Mouse (Mus musculus): ENCODE data around the gene Tsr2. TPM values are rescaled to one million over a fixed set of nuclear protein-coding genes. Genes with fewer than 3 reads are reported as not detected.

Tsr2 gene
- polyA plus RNA-seq, 1 experiment = 60.0 TPM

GRCm38 (mm10) chrX:151076941-151077485 is 19.3 kb downstream of the Tsr2 start:
- no peak overlapping the region for H3K4me3 ChIP-seq (ENCODE audit: insufficient read depth, low read length)
- no peak overlapping the region for H3K27ac ChIP-seq (ENCODE audit: insufficient read depth, low read length)
- H3K4me1 ChIP-seq (ENCODE audit: control insufficient read depth, insufficient read depth, low read length) = no peaks in the 10 kb centered on the region
- no peak for TF ChIP-seq CTCF (IDR thresholded peaks at IDR 0.05; ENCODE audit: extremely low read depth, insufficient read depth, low read length)
- no peak for TF ChIP-seq POLR2A (IDR thresholded peaks at IDR 0.05; ENCODE audit: extremely low read depth, insufficient read depth, low read length)

- no peak overlapping the region for H3K4me3 ChIP-seq (ENCODE audit: insufficient read depth, low read length)
- TF ChIP-seq POLR2A (IDR thresholded peaks at IDR 0.05; ENCODE audit: extremely low read depth, insufficient read depth, low read length) (no peak), CTCF (IDR thresholded peaks at IDR 0.05; ENCODE audit: extremely low read depth, insufficient read depth, low read length) (no peak)
- H3K4me1 ChIP-seq (ENCODE audit: control insufficient read depth, insufficient read depth, low read length) = no peaks in the 10 kb centered on the region
- no peak overlapping the region for H3K27ac ChIP-seq (ENCODE audit: insufficient read depth, low read length)
These were observed 20.3 kb downstream of the Tsr2 start for GRCm38 (mm10) chrX:151076007-151076406.

GRCm38 (mm10) chrX:151067876-151068275 is 28.5 kb downstream of the Tsr2 start:
- H3K4me1 ChIP-seq (ENCODE audit: control insufficient read depth, insufficient read depth, low read length) = no peaks in the 10 kb centered on the region
- TF ChIP-seq POLR2A (IDR thresholded peaks at IDR 0.05; ENCODE audit: extremely low read depth, insufficient read depth, low read length) (no peak), CTCF (IDR thresholded peaks at IDR 0.05; ENCODE audit: extremely low read depth, insufficient read depth, low read length) (no peak)
- H3K4me3 ChIP-seq (ENCODE audit: insufficient read depth, low read length) = no peak overlapping the region
- no peak overlapping the region for H3K27ac ChIP-seq (ENCODE audit: insufficient read depth, low read length)

GRCm38 (mm10) chrX:151066071-151066666 is 30.2 kb downstream of the Tsr2 start:
- Histone ChIP-seq H3K27ac (ENCODE audit: insufficient read depth, low read length) (no peak overlapping the region), H3K4me1 (ENCODE audit: control insufficient read depth, insufficient read depth, low read length) (peaks cover 1% of the 10 kb centered on the region; the same call in 1 of the 2 replicates), H3K4me3 (ENCODE audit: insufficient read depth, low read length) (no peak overlapping the region)
- TF ChIP-seq POLR2A (IDR thresholded peaks at IDR 0.05; ENCODE audit: extremely low read depth, insufficient read depth, low read length) = no peak
- no peak for TF ChIP-seq CTCF (IDR thresholded peaks at IDR 0.05; ENCODE audit: extremely low read depth, insufficient read depth, low read length)

- TF ChIP-seq CTCF (IDR thresholded peaks at IDR 0.05; ENCODE audit: extremely low read depth, insufficient read depth, low read length) (no peak), POLR2A (IDR thresholded peaks at IDR 0.05; ENCODE audit: extremely low read depth, insufficient read depth, low read length) (no peak)
- Histone ChIP-seq H3K27ac (ENCODE audit: insufficient read depth, low read length) (no peak overlapping the region), H3K4me3 (ENCODE audit: insufficient read depth, low read length) (no peak overlapping the region), H3K4me1 (ENCODE audit: control insufficient read depth, insufficient read depth, low read length) (peaks cover 1% of the 10 kb centered on the region; the same call in 1 of the 2 replicates)
These were observed 34.6 kb downstream of the Tsr2 start for GRCm38 (mm10) chrX:151061615-151062299.

GRCm38 (mm10) chrX:151059346-151059745 is 37.0 kb downstream of the Tsr2 start:
- TF ChIP-seq POLR2A (IDR thresholded peaks at IDR 0.05; ENCODE audit: extremely low read depth, insufficient read depth, low read length) = no peak
- TF ChIP-seq CTCF (IDR thresholded peaks at IDR 0.05; ENCODE audit: extremely low read depth, insufficient read depth, low read length) = no peak
- Histone ChIP-seq H3K27ac (ENCODE audit: insufficient read depth, low read length) (no peak overlapping the region), H3K4me1 (ENCODE audit: control insufficient read depth, insufficient read depth, low read length) (peaks cover 1% of the 10 kb centered on the region; the same call in 1 of the 2 replicates), H3K4me3 (ENCODE audit: insufficient read depth, low read length) (no peak overlapping the region)

- TF ChIP-seq CTCF (IDR thresholded peaks at IDR 0.05; ENCODE audit: extremely low read depth, insufficient read depth, low read length) (no peak), POLR2A (IDR thresholded peaks at IDR 0.05; ENCODE audit: extremely low read depth, insufficient read depth, low read length) (no peak)
- H3K4me3 ChIP-seq (ENCODE audit: insufficient read depth, low read length) = no peak overlapping the region
- no peak overlapping the region for H3K27ac ChIP-seq (ENCODE audit: insufficient read depth, low read length)
- peaks cover 2% of the 10 kb centered on the region; the same call in 1 of the 2 replicates for H3K4me1 ChIP-seq (ENCODE audit: control insufficient read depth, insufficient read depth, low read length)
These were observed 40.8 kb downstream of the Tsr2 start for GRCm38 (mm10) chrX:151055559-151055958.

- Histone ChIP-seq H3K4me1 (ENCODE audit: control insufficient read depth, insufficient read depth, low read length) (peaks cover 2% of the 10 kb centered on the region; the same call in 1 of the 2 replicates), H3K4me3 (ENCODE audit: insufficient read depth, low read length) (no peak overlapping the region), H3K27ac (ENCODE audit: insufficient read depth, low read length) (no peak overlapping the region)
- TF ChIP-seq CTCF (IDR thresholded peaks at IDR 0.05; ENCODE audit: extremely low read depth, insufficient read depth, low read length) (no peak), POLR2A (IDR thresholded peaks at IDR 0.05; ENCODE audit: extremely low read depth, insufficient read depth, low read length) (no peak)
These were observed 41.9 kb downstream of the Tsr2 start for GRCm38 (mm10) chrX:151054489-151054888.

- Histone ChIP-seq H3K4me3 (ENCODE audit: insufficient read depth, low read length) (no peak overlapping the region), H3K27ac (ENCODE audit: insufficient read depth, low read length) (no peak overlapping the region), H3K4me1 (ENCODE audit: control insufficient read depth, insufficient read depth, low read length) (peaks cover 2% of the 10 kb centered on the region; the same call in 1 of the 2 replicates)
- TF ChIP-seq CTCF (IDR thresholded peaks at IDR 0.05; ENCODE audit: extremely low read depth, insufficient read depth, low read length) (no peak), POLR2A (IDR thresholded peaks at IDR 0.05; ENCODE audit: extremely low read depth, insufficient read depth, low read length) (no peak)
These were observed 46.0 kb downstream of the Tsr2 start for GRCm38 (mm10) chrX:151050337-151050736.

All from cortical plate, adult 2 months (tissue).